Mouse (Mus musculus): ENCODE measurements around the gene Gm31371. TPM values are rescaled to one million over a fixed set of nuclear protein-coding genes. Genes with fewer than 3 reads are reported as not detected.
"Not testable (repeated sequence)": the region's sequence is repeated elsewhere in the genome, so short reads cannot be mapped to it uniquely, and the experiment has no call there.

Gene Gm31371
- polyA plus RNA-seq, 1 experiment from 2014 or later: not detected

- H3K4me1 ChIP-seq (replicated peaks; ENCODE audit: control insufficient read depth, insufficient read depth): no peaks in the 10 kb centered on the region
- TF ChIP-seq EP300 (optimal IDR thresholded peaks at IDR 0.05) (no peak), CTCF (IDR thresholded peaks at IDR 0.05; ENCODE audit: low read depth) (no peak)
Measured at GRCm38 (mm10) chr8:19960935-19961334, 57.7 kb downstream of the Gm31371 start.

DNA sequence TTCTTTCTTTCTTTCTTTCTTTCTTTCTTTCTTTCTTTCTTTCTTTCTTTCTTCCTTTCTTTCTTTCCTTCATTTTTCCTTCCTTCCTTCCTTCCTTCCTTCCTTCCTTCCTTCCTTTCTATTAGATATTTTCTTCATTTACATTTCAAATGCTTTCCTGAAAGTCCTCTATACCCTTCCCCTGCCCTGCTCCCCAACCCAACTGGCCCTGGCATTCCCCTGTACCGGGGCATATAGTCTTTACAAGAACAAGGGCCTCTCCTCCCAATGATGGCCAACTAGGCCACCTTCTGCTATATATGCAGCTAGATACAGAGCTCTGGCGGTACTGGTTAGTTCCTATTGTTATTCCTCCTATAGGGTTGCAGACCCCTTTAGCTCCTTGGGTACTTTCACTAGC lies 60.6 kb downstream of the Gm31371 start:
- H3K9me3 ChIP-seq (ENCODE audit: control insufficient read depth, low read length); H3K36me3 ChIP-seq (ENCODE audit: control insufficient read depth, insufficient read depth, low read length); H3K9ac ChIP-seq (ENCODE audit: low read length); H3K4me2 ChIP-seq (replicated peaks; ENCODE audit: low read depth); H3K27me3 ChIP-seq (ENCODE audit: control insufficient read depth, insufficient read depth, low read length); ATAC-seq (ENCODE audit: low FRiP score, low TSS enrichment); H3K4me1 ChIP-seq (replicated peaks; ENCODE audit: control insufficient read depth, insufficient read depth); DNase-seq (ENCODE audit: low spot score); H3K27ac ChIP-seq (replicated peaks); H3K4me3 ChIP-seq (ENCODE audit: low read depth, low read length): not testable (repeated sequence)
- 83% methylated on average over 2 of the region's 2 CpGs for WGBS

More at GRCm38 (mm10) chr8:19960935-19961334, 57.7 kb downstream of the Gm31371 start:
- WGBS: 77% methylated on average over 2 of the region's 2 CpGs
- H3K27me3 ChIP-seq (ENCODE audit: control insufficient read depth, insufficient read depth, low read length): no peaks in the 10 kb centered on the region
- DNase-seq (ENCODE audit: low spot score) (no peak), ATAC-seq (ENCODE audit: low FRiP score, low TSS enrichment) (no peak)
- H3K27ac ChIP-seq (replicated peaks): no peak overlapping the region
- H3K36me3 ChIP-seq (ENCODE audit: control insufficient read depth, insufficient read depth, low read length): no peaks in the 10 kb centered on the region
- H3K4me2 ChIP-seq (replicated peaks; ENCODE audit: low read depth): no peak overlapping the region
- H3K9me3 ChIP-seq (ENCODE audit: control insufficient read depth, low read length): no peaks in the 10 kb centered on the region
- H3K9ac ChIP-seq (ENCODE audit: low read length): no peak overlapping the region
- no peak overlapping the region for H3K4me3 ChIP-seq (ENCODE audit: low read depth, low read length)

DNA sequence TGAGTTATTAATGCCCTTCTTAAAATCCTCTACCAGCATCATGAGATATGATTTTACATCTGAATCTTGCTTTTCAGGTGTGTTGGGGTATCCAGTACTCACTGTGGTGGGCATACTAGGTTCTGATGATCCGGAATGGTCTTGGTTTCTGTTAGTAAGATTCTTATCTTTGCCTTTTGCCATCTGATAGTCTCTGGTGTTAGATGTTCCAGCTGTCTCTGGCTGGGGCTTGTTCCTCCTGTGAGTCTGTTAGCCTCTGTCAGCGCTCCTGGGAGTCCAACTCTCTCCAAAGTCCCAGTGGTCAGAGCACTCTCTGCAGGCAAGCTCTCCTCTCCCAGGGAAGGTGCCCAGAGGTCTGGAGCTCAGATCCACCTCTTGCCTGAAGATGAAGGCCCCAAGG lies 65.0 kb downstream of the Gm31371 start:
- H3K9me3 ChIP-seq (ENCODE audit: control insufficient read depth, low read length); H3K27ac ChIP-seq (replicated peaks); H3K27me3 ChIP-seq (ENCODE audit: control insufficient read depth, insufficient read depth, low read length); H3K4me2 ChIP-seq (replicated peaks; ENCODE audit: low read depth); ATAC-seq (ENCODE audit: low FRiP score, low TSS enrichment); H3K36me3 ChIP-seq (ENCODE audit: control insufficient read depth, insufficient read depth, low read length); H3K4me3 ChIP-seq (ENCODE audit: low read depth, low read length); H3K4me1 ChIP-seq (replicated peaks; ENCODE audit: control insufficient read depth, insufficient read depth); H3K9ac ChIP-seq (ENCODE audit: low read length); DNase-seq (ENCODE audit: low spot score): not testable (repeated sequence)
- 62% methylated on average over 2 of the region's 2 CpGs for WGBS

DNA sequence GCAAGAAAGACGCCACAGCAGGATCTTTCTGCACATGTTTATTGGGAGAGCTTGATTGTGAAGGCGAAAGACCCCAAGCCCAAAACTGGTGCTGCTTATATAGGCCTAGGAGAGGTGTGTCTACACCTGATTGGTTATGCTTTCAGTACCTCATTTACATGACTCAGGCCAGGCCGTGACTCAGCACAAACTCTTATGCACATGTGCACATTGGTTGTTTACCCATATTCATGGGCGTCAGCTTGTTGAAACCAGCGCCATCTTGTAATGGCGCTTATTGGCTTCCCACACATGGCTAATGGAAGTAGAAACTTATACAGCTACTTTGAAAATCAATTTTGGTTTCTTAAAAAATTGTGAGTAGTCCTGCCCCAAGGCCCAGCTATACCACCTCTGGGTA lies 72.0 kb downstream of the Gm31371 start:
- WGBS: 87% methylated on average over 6 of the region's 6 CpGs

More for the DNA sequence above, 72.0 kb downstream of the Gm31371 start:
- H3K27me3 ChIP-seq (ENCODE audit: control insufficient read depth, insufficient read depth, low read length); DNase-seq (ENCODE audit: low spot score); H3K4me1 ChIP-seq (replicated peaks; ENCODE audit: control insufficient read depth, insufficient read depth); H3K9ac ChIP-seq (ENCODE audit: low read length); ATAC-seq (ENCODE audit: low FRiP score, low TSS enrichment); H3K36me3 ChIP-seq (ENCODE audit: control insufficient read depth, insufficient read depth, low read length); H3K4me2 ChIP-seq (replicated peaks; ENCODE audit: low read depth); H3K9me3 ChIP-seq (ENCODE audit: control insufficient read depth, low read length); H3K4me3 ChIP-seq (ENCODE audit: low read depth, low read length); H3K27ac ChIP-seq (replicated peaks): not testable (repeated sequence)

Other genes starting within 250 kb of the Gm31371 start
- gene 4930467E23Rik, start 173.8 kb upstream of the Gm31371 start, polyA plus RNA-seq (2015; fragmentation: Nextera tagmentation; extraction: Ambion mirVana): not detected in 2 replicates